Mouse (Mus musculus) liver, embryonic 16.5 days (tissue): ENCODE data around the gene Ccdc92. TPM values are rescaled to one million over a fixed set of nuclear protein-coding genes. Genes with fewer than 3 reads are reported as not detected.

ENCODE experiments used
- ATAC-seq: fragments of 200-750 bp; cut with Nextera tagmentation; 2 replicates; pipeline ENCODE4 v1.8.0; 2017; ENCODE audit warnings: low read depth, mild to moderate bottlenecking, moderate number of reproducible peaks, moderate library complexity
- H3K27ac ChIP-seq: fragments of 300-500 bp; sonication (generic); 2 replicates; pipeline ENCODE4 v1.5.1; 2014; ENCODE audit warnings: mild to moderate bottlenecking, low read length
- H3K27me3 ChIP-seq: fragments of 300-500 bp; sonication (generic); 2 replicates; pipeline ENCODE4 v1.6.1; 2014; ENCODE audit warnings: low read depth, low read length, mixed read lengths; ENCODE audit not compliant: control insufficient read depth, insufficient read depth
- H3K36me3 ChIP-seq: fragments of 300-500 bp; sonication (generic); 2 replicates; pipeline ENCODE4 v1.6.1; 2014; ENCODE audit warnings: mild to moderate bottlenecking; ENCODE audit not compliant: control insufficient read depth, insufficient read depth
- H3K4me1 ChIP-seq: fragments of 300-500 bp; sonication (generic); 2 replicates; pipeline ENCODE4 v1.6.1; 2014; ENCODE audit warnings: low read depth, low read length, mixed read lengths; ENCODE audit not compliant: control insufficient read depth
- H3K4me2 ChIP-seq: fragments of 300-500 bp; sonication (generic); 2 replicates; pipeline ENCODE4 v1.6.1; 2014; ENCODE audit warnings: low read depth, low read length, mixed read lengths
- H3K4me3 ChIP-seq: fragments of 300-500 bp; sonication (generic); 2 replicates; pipeline ENCODE4 v1.5.1; 2014; ENCODE audit warnings: low read depth, mild to moderate bottlenecking, low read length
- H3K9ac ChIP-seq: fragments of 300-500 bp; sonication (generic); 2 replicates; pipeline ENCODE4 v1.6.1; 2014; ENCODE audit warnings: low read depth, low read length
- H3K9me3 ChIP-seq: fragments of 300-500 bp; sonication (generic); replicated peaks from 2 replicates; pipeline ENCODE4 v1.6.1; 2016; ENCODE audit warnings: low read length; ENCODE audit not compliant: control insufficient read depth
- WGBS: fragments of 180-500 bp; shearing (Covaris S2); extraction: QIAGEN DNeasy Blood & Tissue Kit; methylation state at CpG from one replicate; pipeline ENCODE4 v1.1.7; 2014; ENCODE audit not compliant: insufficient replicate concordance; 5-methylcytosine and 5-hydroxymethylcytosine counted together
- polyA plus RNA-seq: library from polyadenylated mRNA; unstranded; fragments of >200 nt; fragmentation: Nextera tagmentation; extraction: Ambion mirVana; gene quantifications from 2 replicates; pipeline ENCODE4 v1.2.1, GENCODE M21; 2015

The Ccdc92 gene
- polyA plus RNA-seq, 1 experiment from 2014 or later = 0.13 TPM

DNA sequence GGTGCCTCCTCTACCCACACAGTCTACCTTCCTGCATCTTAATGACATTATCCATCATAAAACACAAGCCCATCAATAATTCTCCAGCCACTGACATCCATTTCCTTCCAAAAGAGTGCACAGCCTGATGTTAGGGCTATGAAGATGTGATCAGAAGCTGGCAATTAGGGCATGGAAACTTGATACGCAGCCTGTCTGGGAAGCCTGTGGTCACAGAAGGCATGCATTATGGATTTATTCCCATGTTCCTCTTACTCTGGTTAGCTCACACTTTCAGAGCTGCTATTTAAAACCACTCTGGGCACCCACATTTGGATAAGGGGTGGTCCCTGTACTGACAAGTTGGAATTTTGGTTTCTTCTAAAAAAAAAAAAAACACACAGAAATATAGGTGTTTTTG, 15.2 kb downstream of the Ccdc92 start:
- Histone ChIP-seq H3K4me1 (no peaks in the 10 kb centered on the region), H3K4me3 (no peak overlapping the region), H3K9me3 (no peaks in the 10 kb centered on the region), H3K27ac (no peak overlapping the region), H3K4me2 (no peak overlapping the region), H3K36me3 (no peaks in the 10 kb centered on the region), H3K27me3 (no peaks in the 10 kb centered on the region), H3K9ac (no peak overlapping the region)
- 88% methylated on average over 1 of the region's 1 CpGs for WGBS
- ATAC-seq = no peak

GRCm38 (mm10) chr5:124844929-124845328, 17.3 kb downstream of the Ccdc92 start:
- H3K4me2 ChIP-seq = no peak overlapping the region
- 14% methylated on average over 4 of the region's 4 CpGs for whole genome bisulfite sequencing

GRCm38 (mm10) chr5:124843386-124843785, 18.8 kb downstream of the Ccdc92 start:
- Histone ChIP-seq H3K9ac (no peak overlapping the region), H3K27ac (no peak overlapping the region), H3K36me3 (no peaks in the 10 kb centered on the region), H3K9me3 (no peaks in the 10 kb centered on the region), H3K4me1 (no peaks in the 10 kb centered on the region), H3K4me3 (no peak overlapping the region), H3K4me2 (no peak overlapping the region), H3K27me3 (no peaks in the 10 kb centered on the region)
- ATAC-seq = no peak
- WGBS = 66% methylated on average over 8 of the region's 8 CpGs

More at GRCm38 (mm10) chr5:124844929-124845328, 17.3 kb downstream of the Ccdc92 start:
- Histone ChIP-seq H3K4me1 (no peaks in the 10 kb centered on the region), H3K9ac (no peak overlapping the region), H3K27ac (no peak overlapping the region), H3K36me3 (no peaks in the 10 kb centered on the region), H3K9me3 (no peaks in the 10 kb centered on the region), H3K27me3 (no peaks in the 10 kb centered on the region), H3K4me3 (no peak overlapping the region)
- no peak for ATAC-seq

DNA sequence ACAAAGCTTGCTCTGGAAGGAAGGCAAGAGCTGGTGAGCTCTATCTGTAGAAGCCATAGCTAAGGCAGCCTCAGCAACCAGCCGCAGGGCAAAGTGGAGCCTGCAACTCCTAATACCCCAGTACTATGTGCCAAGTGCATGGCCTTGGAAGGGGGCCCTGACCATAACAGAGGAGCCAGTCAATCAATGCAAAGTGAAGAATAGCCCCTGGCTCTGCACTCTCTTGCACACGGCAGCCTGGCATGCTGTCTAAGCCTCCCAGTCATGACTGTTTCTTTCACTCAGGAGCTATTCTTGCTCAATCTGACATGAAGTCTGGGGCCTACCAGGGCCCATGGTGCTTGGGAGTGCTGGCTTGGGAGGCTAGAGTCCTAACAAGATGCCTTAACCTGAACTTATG, 21.6 kb downstream of the Ccdc92 start:
- no peak for ATAC-seq
- Histone ChIP-seq H3K9ac (no peak overlapping the region), H3K4me1 (no peaks in the 10 kb centered on the region), H3K27me3 (no peaks in the 10 kb centered on the region), H3K36me3 (no peaks in the 10 kb centered on the region), H3K4me3 (no peak overlapping the region), H3K27ac (no peak overlapping the region), H3K9me3 (no peaks in the 10 kb centered on the region), H3K4me2 (no peak overlapping the region)
- WGBS = 66% methylated on average over 2 of the region's 2 CpGs

DNA sequence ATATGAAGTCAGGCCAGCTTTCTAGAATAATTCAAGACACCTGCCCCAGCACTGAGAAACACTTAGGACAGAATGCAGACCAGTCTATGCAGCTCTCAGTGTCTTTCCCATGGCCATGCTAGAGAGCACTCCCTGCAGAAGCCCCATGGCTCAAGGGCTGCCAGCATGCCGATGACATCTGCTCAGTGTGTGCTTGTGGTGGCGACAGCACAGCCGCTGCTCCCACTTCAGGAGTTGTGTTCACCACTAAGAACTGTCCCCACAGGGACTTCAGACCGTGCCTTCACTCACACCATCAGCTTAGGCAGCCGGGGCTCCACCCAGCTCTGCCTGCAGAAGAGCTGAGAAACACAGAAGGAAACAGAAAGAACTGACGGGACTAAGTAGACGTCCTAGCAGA, 22.0 kb downstream of the Ccdc92 start:
- 54% methylated on average over 7 of the region's 7 CpGs for WGBS
- H3K4me2 ChIP-seq = no peak overlapping the region
- no peaks in the 10 kb centered on the region for H3K27me3 ChIP-seq
- no peak overlapping the region for H3K4me3 ChIP-seq
- no peaks in the 10 kb centered on the region for H3K36me3 ChIP-seq
- no peaks in the 10 kb centered on the region for H3K4me1 ChIP-seq
- H3K9ac ChIP-seq = no peak overlapping the region
- H3K27ac ChIP-seq = no peak overlapping the region
- no peaks in the 10 kb centered on the region for H3K9me3 ChIP-seq
- ATAC-seq = no peak

DNA sequence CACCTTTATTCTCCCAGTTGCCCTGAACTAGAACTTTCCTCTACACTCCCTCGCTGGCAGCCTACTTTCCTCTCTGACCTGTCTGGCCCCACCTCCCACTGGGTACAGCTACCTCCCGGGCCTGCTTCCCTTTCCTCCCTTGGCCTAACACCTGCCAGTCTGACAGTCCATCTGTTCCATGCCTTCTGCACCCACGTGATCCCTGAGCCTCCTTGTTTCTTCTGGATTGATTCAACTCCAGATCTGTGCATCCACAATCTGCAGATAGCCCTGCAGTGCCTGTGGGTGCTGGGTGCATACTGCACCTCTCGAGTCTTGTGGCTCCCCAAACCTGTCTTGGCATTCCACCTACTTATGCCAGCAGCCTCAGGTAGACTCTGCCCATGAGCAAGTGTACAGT, 25.6 kb downstream of the Ccdc92 start:
- no peak for ATAC-seq
- no peaks in the 10 kb centered on the region for H3K4me1 ChIP-seq
- H3K27ac ChIP-seq = no peak overlapping the region
- H3K4me2 ChIP-seq = no peak overlapping the region
- H3K9ac ChIP-seq = no peak overlapping the region
- no peaks in the 10 kb centered on the region for H3K36me3 ChIP-seq
- no peaks in the 10 kb centered on the region for H3K27me3 ChIP-seq
- WGBS = 40% methylated on average over 4 of the region's 4 CpGs
- no peak overlapping the region for H3K4me3 ChIP-seq
- H3K9me3 ChIP-seq = no peaks in the 10 kb centered on the region

DNA sequence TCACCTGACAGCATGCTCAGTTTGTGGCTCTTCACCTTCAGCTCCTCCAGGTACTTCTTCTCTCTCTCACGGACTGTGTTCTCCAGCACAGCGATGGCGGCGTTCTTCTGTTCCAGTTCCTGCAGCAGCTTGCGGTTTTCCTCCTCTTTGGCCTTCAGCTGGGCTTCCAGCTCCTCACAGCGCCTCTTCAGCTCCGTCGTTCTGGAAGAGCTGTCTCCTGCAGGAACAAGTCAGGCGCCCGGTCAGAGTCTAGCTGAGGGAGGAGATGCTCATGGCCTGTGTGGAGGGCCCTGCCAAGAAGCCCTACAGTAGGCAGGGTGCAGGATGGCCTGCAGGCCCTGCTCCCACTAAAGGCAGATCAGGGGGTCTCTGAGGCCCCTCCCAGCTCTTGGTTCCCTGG, 26.1 kb downstream of the Ccdc92 start:
- no peak for ATAC-seq
- 80% methylated on average over 10 of the region's 10 CpGs for WGBS
- Histone ChIP-seq H3K4me3 (no peak overlapping the region), H3K9ac (no peak overlapping the region), H3K4me2 (no peak overlapping the region), H3K9me3 (no peaks in the 10 kb centered on the region), H3K27ac (no peak overlapping the region), H3K36me3 (no peaks in the 10 kb centered on the region), H3K27me3 (no peaks in the 10 kb centered on the region), H3K4me1 (no peaks in the 10 kb centered on the region)

- Histone ChIP-seq H3K36me3 (no peaks in the 10 kb centered on the region), H3K4me3 (no peak overlapping the region), H3K4me2 (no peak overlapping the region), H3K27me3 (no peaks in the 10 kb centered on the region), H3K27ac (no peak overlapping the region), H3K9me3 (no peaks in the 10 kb centered on the region), H3K4me1 (no peaks in the 10 kb centered on the region), H3K9ac (no peak overlapping the region)
- no peak for ATAC-seq
- 83% methylated on average over 15 of the region's 15 CpGs for WGBS
These were observed 27.0 kb downstream of the Ccdc92 start for GRCm38 (mm10) chr5:124835218-124835617.

DNA sequence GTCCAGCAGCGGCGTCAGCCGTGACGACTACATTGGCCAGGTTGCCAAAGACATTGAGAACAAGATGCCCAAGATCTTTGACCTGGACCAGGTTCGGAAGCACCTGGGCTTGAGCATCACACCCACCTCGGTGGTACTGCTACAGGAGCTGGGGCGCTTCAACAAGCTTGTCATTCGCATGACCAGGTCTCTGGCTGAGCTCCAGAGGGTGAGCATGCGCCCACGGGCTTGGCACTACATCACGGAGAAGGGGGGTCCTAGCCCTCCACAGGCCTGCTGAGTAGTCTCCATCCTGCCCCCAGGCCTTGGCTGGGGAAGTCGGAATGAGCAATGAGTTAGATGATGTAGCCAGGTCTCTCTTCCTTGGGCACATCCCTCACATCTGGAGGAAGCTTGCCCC, 31.9 kb downstream of the Ccdc92 start:
- H3K9me3 ChIP-seq = no peaks in the 10 kb centered on the region
- H3K27ac ChIP-seq = no peak overlapping the region
- no peak overlapping the region for H3K4me3 ChIP-seq
- no peak overlapping the region for H3K4me2 ChIP-seq
- ATAC-seq = no peak
- no peaks in the 10 kb centered on the region for H3K36me3 ChIP-seq
- no peaks in the 10 kb centered on the region for H3K27me3 ChIP-seq
- whole genome bisulfite sequencing = 65% methylated on average over 12 of the region's 12 CpGs
- H3K9ac ChIP-seq = no peak overlapping the region
- H3K4me1 ChIP-seq = no peaks in the 10 kb centered on the region
